Mouse (Mus musculus): ENCODE measurements at regions not wholly inside any gene's neighbourhood (a gene's known extent, or its start where the extent isn't known, plus 50 kb on each side); places are given as distances from the start of the nearest gene placed in this dataset.

GRCm38 (mm10) chr4:127785786-127786185 lies 185.0 kb downstream of the CK137956 start:
- Histone ChIP-seq H3K4me3 (replicated peaks; ENCODE audit: low read length) (no peak overlapping the region), H3K27ac (ENCODE audit: low read length) (no peak overlapping the region), H3K27me3 (replicated peaks; ENCODE audit: control insufficient read depth, insufficient read depth, low read length) (no peaks in the 10 kb centered on the region), H3K4me1 (replicated peaks; ENCODE audit: control insufficient read depth, insufficient read depth, low read length) (no peaks in the 10 kb centered on the region; the same call in 1 of the 2 replicates), H3K4me2 (ENCODE audit: low read length) (no peak overlapping the region), H3K9me3 (ENCODE audit: control insufficient read depth, low read length) (no peaks in the 10 kb centered on the region), H3K36me3 (ENCODE audit: control insufficient read depth, insufficient read depth) (no peaks in the 10 kb centered on the region), H3K9ac (replicated peaks; ENCODE audit: low read depth, low read length) (no peak overlapping the region)
- 80% methylated on average over 3 of the region's 3 CpGs for WGBS
- ATAC-seq: no peak

DNA sequence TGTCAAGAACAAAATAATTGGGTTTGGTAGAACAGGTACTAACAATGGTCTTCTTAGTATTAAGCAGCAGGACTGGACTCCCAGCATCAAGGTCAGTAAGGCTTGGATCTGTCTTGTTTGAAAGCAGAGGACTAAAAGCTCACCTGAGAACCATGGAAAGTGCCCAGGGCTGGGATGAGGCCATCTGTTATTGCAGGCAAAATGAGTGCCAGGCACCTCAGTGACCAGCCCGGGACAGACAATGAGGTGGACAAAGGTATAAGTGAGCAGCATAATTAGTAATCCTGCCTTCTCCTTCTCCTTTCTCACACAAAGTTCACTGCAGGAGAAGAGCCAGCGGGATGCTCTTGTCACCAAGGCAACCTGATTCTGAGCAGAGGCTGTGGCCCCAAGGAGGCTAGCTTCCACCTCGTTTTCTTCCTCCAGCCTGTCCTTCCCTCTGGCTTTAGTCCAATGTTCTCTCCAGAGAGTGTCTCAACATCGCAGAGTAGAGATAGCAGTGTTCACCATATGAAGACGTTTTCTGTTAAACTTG lies 198.7 kb downstream of the CK137956 start:
- 34% methylated on average over 5 of the region's 5 CpGs for WGBS
- Histone ChIP-seq H3K4me2 (ENCODE audit: low read length) (no peak overlapping the region), H3K27me3 (replicated peaks; ENCODE audit: control insufficient read depth, insufficient read depth, low read length) (no peaks in the 10 kb centered on the region), H3K9ac (replicated peaks; ENCODE audit: low read depth, low read length) (no peak overlapping the region), H3K27ac (ENCODE audit: low read length) (no peak overlapping the region), H3K9me3 (ENCODE audit: control insufficient read depth, low read length) (no peaks in the 10 kb centered on the region), H3K4me3 (replicated peaks; ENCODE audit: low read length) (no peak overlapping the region), H3K36me3 (ENCODE audit: control insufficient read depth, insufficient read depth) (no peaks in the 10 kb centered on the region), H3K4me1 (replicated peaks; ENCODE audit: control insufficient read depth, insufficient read depth, low read length) (no peaks in the 10 kb centered on the region)
- no peak for ATAC-seq

- Histone ChIP-seq H3K36me3 (ENCODE audit: control insufficient read depth, insufficient read depth) (no peaks in the 10 kb centered on the region), H3K4me1 (replicated peaks; ENCODE audit: control insufficient read depth, insufficient read depth, low read length) (no peaks in the 10 kb centered on the region), H3K4me3 (replicated peaks; ENCODE audit: low read length) (no peak overlapping the region), H3K9ac (replicated peaks; ENCODE audit: low read depth, low read length) (no peak overlapping the region), H3K27me3 (replicated peaks; ENCODE audit: control insufficient read depth, insufficient read depth, low read length) (no peaks in the 10 kb centered on the region), H3K27ac (ENCODE audit: low read length) (no peak overlapping the region), H3K9me3 (ENCODE audit: control insufficient read depth, low read length) (no peaks in the 10 kb centered on the region), H3K4me2 (ENCODE audit: low read length) (no peak overlapping the region)
- 88% methylated on average over 5 of the region's 5 CpGs for WGBS
- ATAC-seq: no peak
Measured at GRCm38 (mm10) chr4:127763736-127764135, 207.0 kb downstream of the CK137956 start.

GRCm38 (mm10) chr4:127758961-127759360 lies 211.8 kb downstream of the CK137956 start:
- no peak for ATAC-seq
- 27% methylated on average over 9 of the region's 9 CpGs for WGBS
- Histone ChIP-seq H3K36me3 (ENCODE audit: control insufficient read depth, insufficient read depth) (no peaks in the 10 kb centered on the region), H3K9me3 (ENCODE audit: control insufficient read depth, low read length) (no peaks in the 10 kb centered on the region), H3K27ac (ENCODE audit: low read length) (no peak overlapping the region), H3K9ac (replicated peaks; ENCODE audit: low read depth, low read length) (no peak overlapping the region), H3K4me1 (replicated peaks; ENCODE audit: control insufficient read depth, insufficient read depth, low read length) (no peaks in the 10 kb centered on the region), H3K4me3 (replicated peaks; ENCODE audit: low read length) (no peak overlapping the region), H3K4me2 (ENCODE audit: low read length) (no peak overlapping the region), H3K27me3 (replicated peaks; ENCODE audit: control insufficient read depth, insufficient read depth, low read length) (no peaks in the 10 kb centered on the region)

DNA sequence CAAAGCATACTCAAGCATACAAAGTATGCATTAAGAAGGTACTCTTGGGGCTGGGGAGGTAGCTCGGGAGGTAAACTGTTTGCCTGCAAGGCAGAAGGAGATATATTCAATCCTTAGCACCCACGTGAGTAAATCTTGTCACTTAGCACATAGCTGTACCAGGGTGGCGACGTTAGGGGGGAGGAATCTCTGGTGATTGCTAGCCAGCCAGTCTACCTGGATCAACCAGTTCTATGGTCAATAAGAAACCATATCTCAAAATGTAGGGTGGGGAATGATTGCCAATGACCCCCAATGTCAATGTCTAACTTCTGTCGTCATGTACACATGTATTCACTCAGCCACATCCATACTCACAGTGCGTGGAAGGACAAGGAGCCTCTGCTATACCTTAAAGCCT lies 214.5 kb downstream of the CK137956 start:
- Histone ChIP-seq H3K4me3 (replicated peaks; ENCODE audit: low read length) (no peak overlapping the region), H3K36me3 (ENCODE audit: control insufficient read depth, insufficient read depth) (no peaks in the 10 kb centered on the region), H3K4me2 (ENCODE audit: low read length) (no peak overlapping the region), H3K27me3 (replicated peaks; ENCODE audit: control insufficient read depth, insufficient read depth, low read length) (no peaks in the 10 kb centered on the region), H3K4me1 (replicated peaks; ENCODE audit: control insufficient read depth, insufficient read depth, low read length) (no peaks in the 10 kb centered on the region), H3K27ac (ENCODE audit: low read length) (no peak overlapping the region), H3K9ac (replicated peaks; ENCODE audit: low read depth, low read length) (no peak overlapping the region), H3K9me3 (ENCODE audit: control insufficient read depth, low read length) (no peaks in the 10 kb centered on the region)
- ATAC-seq: no peak
- 93% methylated on average over 6 of the region's 6 CpGs for WGBS

- Histone ChIP-seq H3K27me3 (replicated peaks; ENCODE audit: control insufficient read depth, insufficient read depth, low read length) (no peaks in the 10 kb centered on the region), H3K4me2 (ENCODE audit: low read length) (no peak overlapping the region), H3K27ac (ENCODE audit: low read length) (no peak overlapping the region), H3K4me1 (replicated peaks; ENCODE audit: control insufficient read depth, insufficient read depth, low read length) (no peaks in the 10 kb centered on the region), H3K9me3 (ENCODE audit: control insufficient read depth, low read length) (no peaks in the 10 kb centered on the region), H3K36me3 (ENCODE audit: control insufficient read depth, insufficient read depth) (no peaks in the 10 kb centered on the region), H3K9ac (replicated peaks; ENCODE audit: low read depth, low read length) (no peak overlapping the region), H3K4me3 (replicated peaks; ENCODE audit: low read length) (no peak overlapping the region)
- no peak for ATAC-seq
- 94% methylated on average over 3 of the region's 3 CpGs for WGBS
Measured at GRCm38 (mm10) chr4:127750781-127751180, 220.0 kb downstream of the CK137956 start.

- H3K27me3 ChIP-seq (replicated peaks; ENCODE audit: control insufficient read depth, insufficient read depth, low read length): no peaks in the 10 kb centered on the region
- H3K9me3 ChIP-seq (ENCODE audit: control insufficient read depth, low read length): no peaks in the 10 kb centered on the region
- H3K27ac ChIP-seq (ENCODE audit: low read length): no peak overlapping the region
- H3K4me2 ChIP-seq (ENCODE audit: low read length): no peak overlapping the region
- no peak for ATAC-seq
- WGBS: 79% methylated on average over 5 of the region's 5 CpGs
- H3K36me3 ChIP-seq (ENCODE audit: control insufficient read depth, insufficient read depth): no peaks in the 10 kb centered on the region
- H3K9ac ChIP-seq (replicated peaks; ENCODE audit: low read depth, low read length): no peak overlapping the region
- no peaks in the 10 kb centered on the region for H3K4me1 ChIP-seq (replicated peaks; ENCODE audit: control insufficient read depth, insufficient read depth, low read length)
- H3K4me3 ChIP-seq (replicated peaks; ENCODE audit: low read length): no peak overlapping the region
Measured at GRCm38 (mm10) chr4:127747876-127748275, 222.9 kb downstream of the CK137956 start.

GRCm38 (mm10) chr4:127736781-127737180 lies 234.0 kb downstream of the CK137956 start:
- no peak overlapping the region for H3K9ac ChIP-seq (replicated peaks; ENCODE audit: low read depth, low read length)
- ATAC-seq: no peak
- no peaks in the 10 kb centered on the region for H3K36me3 ChIP-seq (ENCODE audit: control insufficient read depth, insufficient read depth)
- peaks cover 2% of the 10 kb centered on the region; the same call in 1 of the 2 replicates for H3K9me3 ChIP-seq (ENCODE audit: control insufficient read depth, low read length)
- no peak overlapping the region for H3K4me3 ChIP-seq (replicated peaks; ENCODE audit: low read length)
- no peak overlapping the region for H3K27ac ChIP-seq (ENCODE audit: low read length)
- no peaks in the 10 kb centered on the region for H3K27me3 ChIP-seq (replicated peaks; ENCODE audit: control insufficient read depth, insufficient read depth, low read length)
- WGBS: 80% methylated on average over 2 of the region's 2 CpGs
- no peak overlapping the region for H3K4me2 ChIP-seq (ENCODE audit: low read length)
- H3K4me1 ChIP-seq (replicated peaks; ENCODE audit: control insufficient read depth, insufficient read depth, low read length): peaks cover 7% of the 10 kb centered on the region

GRCm38 (mm10) chr4:127736151-127736550 lies 234.6 kb downstream of the CK137956 start:
- no peak for ATAC-seq
- 55% methylated on average over 5 of the region's 5 CpGs for WGBS
- Histone ChIP-seq H3K9ac (replicated peaks; ENCODE audit: low read depth, low read length) (no peak overlapping the region), H3K27ac (ENCODE audit: low read length) (no peak overlapping the region), H3K4me1 (replicated peaks; ENCODE audit: control insufficient read depth, insufficient read depth, low read length) (peaks cover 7% of the 10 kb centered on the region), H3K4me2 (ENCODE audit: low read length) (no peak overlapping the region), H3K9me3 (ENCODE audit: control insufficient read depth, low read length) (peaks cover 2% of the 10 kb centered on the region; the same call in 1 of the 2 replicates), H3K36me3 (ENCODE audit: control insufficient read depth, insufficient read depth) (no peaks in the 10 kb centered on the region), H3K4me3 (replicated peaks; ENCODE audit: low read length) (no peak overlapping the region), H3K27me3 (replicated peaks; ENCODE audit: control insufficient read depth, insufficient read depth, low read length) (no peaks in the 10 kb centered on the region)

- H3K9ac ChIP-seq (replicated peaks; ENCODE audit: low read depth, low read length): no peak overlapping the region
- no peaks in the 10 kb centered on the region for H3K36me3 ChIP-seq (ENCODE audit: control insufficient read depth, insufficient read depth)
- H3K27me3 ChIP-seq (replicated peaks; ENCODE audit: control insufficient read depth, insufficient read depth, low read length): no peaks in the 10 kb centered on the region
- H3K4me2 ChIP-seq (ENCODE audit: low read length): no peak overlapping the region
- 17% methylated on average over 8 of the region's 8 CpGs for WGBS
- peaks cover 2% of the 10 kb centered on the region; the same call in 1 of the 2 replicates for H3K9me3 ChIP-seq (ENCODE audit: control insufficient read depth, low read length)
- peaks cover 7% of the 10 kb centered on the region for H3K4me1 ChIP-seq (replicated peaks; ENCODE audit: control insufficient read depth, insufficient read depth, low read length)
- H3K27ac ChIP-seq (ENCODE audit: low read length): no peak overlapping the region
- H3K4me3 ChIP-seq (replicated peaks; ENCODE audit: low read length): no peak overlapping the region
- no peak for ATAC-seq
Measured at GRCm38 (mm10) chr4:127734641-127735040, 236.1 kb downstream of the CK137956 start.

Data from forebrain, embryonic 16.5 days (tissue).